Mouse (Mus musculus) layer of hippocampus, adult 2 months (tissue): ENCODE results near the gene Golgb1. TPM values are rescaled to one million over a fixed set of nuclear protein-coding genes. Genes with fewer than 3 reads are reported as not detected.
A peak's percentile ranks its signal among the peaks of the same experiment; 100 is the strongest.

ENCODE experiments used
- DNase-seq, 2 experiments: peaks; one replicate each; pipeline ENCODE4 v3.0.0; 2022; ENCODE audit warnings: low spot score in 2 of 2
- H3K27ac ChIP-seq: fragments of 200-600 bp; 2 replicates; pipeline ENCODE4 v1.8.1; 2022
- H3K4me3 ChIP-seq: fragments of 200-600 bp; 2 replicates; pipeline ENCODE4 v1.8.1; 2022; ENCODE audit warnings: mild to moderate bottlenecking
- CTCF ChIP-seq: fragments of 200-600 bp; conservative IDR thresholded peaks from 2 replicates; pipeline ENCODE4 v1.8.1; 2022; ENCODE audit warnings: antibody characterized with exemption, mild to moderate bottlenecking, moderate library complexity
- total RNA-seq, 2 experiments: library from RNA; stranded (reverse); gene quantifications; 2 replicates each; pipeline ENCODE4 v1.2.3; 2021

Gene Golgb1
- total RNA-seq, 2 experiments from 2014 or later: 67.6 to 75.6 TPM

DNA sequence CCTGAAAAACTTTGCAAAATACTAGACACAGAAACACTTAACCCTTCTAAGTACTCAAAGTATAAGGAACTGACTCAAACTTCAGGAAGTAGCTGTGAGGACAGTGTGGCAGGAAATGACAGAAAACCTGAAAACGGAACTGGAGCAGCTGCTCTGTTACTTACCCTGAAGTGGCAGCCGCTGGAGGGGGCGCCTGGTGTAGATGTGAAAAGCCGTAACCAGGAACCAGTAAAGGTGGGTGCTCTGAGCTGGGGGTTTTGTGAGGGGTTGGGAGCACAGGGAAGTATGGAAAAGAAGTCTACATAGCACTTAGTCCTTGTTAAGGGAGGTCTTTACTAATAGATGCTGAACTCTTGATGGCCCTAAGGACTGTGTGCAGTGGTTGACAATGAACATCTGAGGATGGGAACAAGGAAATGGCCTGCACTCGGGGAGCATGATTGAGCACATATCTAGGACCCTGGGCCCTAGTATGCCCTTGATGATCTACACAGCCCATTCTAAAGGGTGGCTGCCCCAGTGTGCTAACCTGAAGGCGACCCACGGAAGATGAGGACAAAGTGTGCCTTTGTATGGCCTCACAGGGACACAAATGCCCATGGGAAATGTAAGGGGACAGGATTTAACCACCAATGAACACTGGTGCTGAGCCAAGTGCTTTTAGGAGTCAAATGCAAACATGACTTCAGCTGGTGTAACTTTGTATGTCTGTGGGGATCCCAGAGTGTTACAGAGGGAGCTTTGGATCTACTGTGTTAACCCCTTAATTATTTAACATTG, 60.1 kb downstream of the Golgb1 start, which contains the start of gene Hcls1:
Gene Hcls1 (plus strand): TSS at position 143 of the 780 bp plus-strand sequence.
- 0 out of 2 replicates have a peak within 1 kb of the TSS, but pooled peaks have one; percentile 23 for H3K27ac ChIP-seq
- DNase-seq: no peak
- no peak within 1 kb of the TSS; the same call in 1 of the 2 replicates for H3K4me3 ChIP-seq
- TF ChIP-seq CTCF: no peak

DNA sequence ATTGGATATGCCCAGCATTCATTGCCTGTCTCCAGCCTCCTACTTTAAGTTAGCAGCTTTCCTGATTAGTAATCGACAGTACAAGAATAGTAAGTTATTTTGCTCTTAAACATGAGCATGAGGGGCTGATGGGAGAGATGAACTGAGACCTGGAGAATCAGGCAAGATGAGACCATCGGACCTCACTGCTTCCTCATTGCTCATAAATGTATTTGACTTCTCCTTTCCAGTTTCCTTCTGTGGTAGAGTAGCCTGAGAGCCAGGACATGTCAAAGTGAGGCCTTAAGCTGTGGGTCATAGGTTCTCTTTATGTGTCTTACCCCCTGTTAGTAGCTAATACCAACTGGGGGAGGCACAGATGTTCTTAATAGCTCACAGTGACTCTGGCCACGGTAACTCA, 60.9 kb downstream of the Golgb1 start:
- TF ChIP-seq CTCF: no peak
- no peak for DNase-seq

GRCm38 (mm10) chr16:36941137-36941727, 66.3 kb downstream of the Golgb1 start:
- H3K27ac ChIP-seq: no peak overlapping the region
- no peak for DNase-seq
- TF ChIP-seq CTCF: no peak
- H3K4me3 ChIP-seq: no peak overlapping the region

More for the DNA sequence above, 60.9 kb downstream of the Golgb1 start:
- H3K4me3 ChIP-seq: no peak overlapping the region
- no peak overlapping the region for H3K27ac ChIP-seq

DNA sequence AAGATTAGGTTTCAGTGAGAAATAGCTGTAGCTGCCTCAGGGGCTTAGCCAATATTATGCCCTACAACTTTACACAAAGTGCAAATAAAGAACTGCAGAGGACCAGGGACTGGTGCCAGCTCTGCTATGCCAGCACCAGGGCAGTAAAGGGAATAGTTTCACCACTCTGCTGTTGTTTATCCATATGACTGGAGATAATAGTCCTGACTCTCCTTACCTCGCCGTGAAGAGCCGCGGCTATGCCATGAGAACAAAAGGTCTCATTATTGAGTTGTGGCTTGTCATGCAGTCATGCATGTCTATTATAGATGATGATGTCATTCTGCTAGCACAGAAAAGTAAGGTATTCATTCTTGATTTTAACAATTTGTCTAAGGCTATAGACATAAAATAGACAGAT, 67.0 kb downstream of the Golgb1 start:
- H3K27ac ChIP-seq: no peak overlapping the region
- no peak for DNase-seq
- no peak overlapping the region for H3K4me3 ChIP-seq
- TF ChIP-seq CTCF: no peak

DNA sequence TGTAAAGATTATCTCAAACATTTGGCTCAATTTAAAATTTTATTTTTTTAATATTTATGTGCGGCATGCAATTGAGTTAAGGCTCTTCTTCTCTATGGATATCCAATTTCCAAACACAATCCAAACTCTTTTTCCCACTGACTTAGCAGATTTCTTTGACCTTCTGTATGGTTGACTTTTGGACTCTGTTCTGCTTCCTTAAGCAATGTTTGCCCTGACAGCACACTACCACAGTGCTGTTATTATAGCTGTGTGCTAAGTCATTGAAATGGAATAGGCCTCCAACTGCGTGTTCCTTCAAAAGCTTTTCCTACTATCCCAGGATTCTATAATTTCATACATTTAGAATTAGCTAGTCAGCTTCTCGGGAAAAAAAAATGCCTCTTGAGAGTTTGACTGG, 68.7 kb downstream of the Golgb1 start:
- no peak for DNase-seq
- Histone ChIP-seq H3K27ac (no peak overlapping the region), H3K4me3 (no peak overlapping the region)
- TF ChIP-seq CTCF: no peak

DNA sequence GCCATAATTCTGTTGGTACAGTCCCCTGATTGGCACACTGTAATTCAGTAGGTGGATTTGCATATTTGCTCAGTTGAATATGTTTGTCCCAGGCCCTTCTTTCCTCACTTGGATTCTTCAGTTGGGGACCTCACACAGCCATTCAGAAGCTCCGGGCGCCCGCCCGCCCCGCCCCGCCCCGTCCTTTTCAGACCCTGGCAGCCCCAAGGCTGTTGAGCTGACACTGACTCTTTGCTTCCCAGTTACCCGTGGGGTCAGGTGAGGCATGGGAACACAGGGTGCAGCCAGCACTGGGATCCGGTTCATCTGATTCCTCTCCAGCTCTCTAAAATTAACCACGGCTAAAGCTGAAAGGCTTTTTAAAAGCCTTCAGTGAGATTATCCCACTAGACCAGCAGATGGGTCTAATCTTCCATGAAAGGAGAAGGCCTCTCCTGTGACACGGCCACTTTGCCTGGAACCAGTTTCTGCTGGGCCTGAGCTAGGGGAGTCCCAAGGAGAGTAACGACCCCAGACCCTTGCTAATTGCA, 70.0 kb downstream of the Golgb1 start:
- Histone ChIP-seq H3K4me3 (no peak overlapping the region), H3K27ac (no peak overlapping the region)
- TF ChIP-seq CTCF: peak; percentile 35
- DNase-seq: no peak

- DNase-seq: no peak
- Histone ChIP-seq H3K27ac (no peak overlapping the region), H3K4me3 (no peak overlapping the region)
- TF ChIP-seq CTCF: no peak
Observed at GRCm38 (mm10) chr16:36946459-36947159, 71.7 kb downstream of the Golgb1 start.

- no peak for DNase-seq
- Histone ChIP-seq H3K27ac (no peak overlapping the region), H3K4me3 (no peak overlapping the region)
- no peak for TF ChIP-seq CTCF
Observed at GRCm38 (mm10) chr16:36947646-36948197, 72.8 kb downstream of the Golgb1 start.

DNA sequence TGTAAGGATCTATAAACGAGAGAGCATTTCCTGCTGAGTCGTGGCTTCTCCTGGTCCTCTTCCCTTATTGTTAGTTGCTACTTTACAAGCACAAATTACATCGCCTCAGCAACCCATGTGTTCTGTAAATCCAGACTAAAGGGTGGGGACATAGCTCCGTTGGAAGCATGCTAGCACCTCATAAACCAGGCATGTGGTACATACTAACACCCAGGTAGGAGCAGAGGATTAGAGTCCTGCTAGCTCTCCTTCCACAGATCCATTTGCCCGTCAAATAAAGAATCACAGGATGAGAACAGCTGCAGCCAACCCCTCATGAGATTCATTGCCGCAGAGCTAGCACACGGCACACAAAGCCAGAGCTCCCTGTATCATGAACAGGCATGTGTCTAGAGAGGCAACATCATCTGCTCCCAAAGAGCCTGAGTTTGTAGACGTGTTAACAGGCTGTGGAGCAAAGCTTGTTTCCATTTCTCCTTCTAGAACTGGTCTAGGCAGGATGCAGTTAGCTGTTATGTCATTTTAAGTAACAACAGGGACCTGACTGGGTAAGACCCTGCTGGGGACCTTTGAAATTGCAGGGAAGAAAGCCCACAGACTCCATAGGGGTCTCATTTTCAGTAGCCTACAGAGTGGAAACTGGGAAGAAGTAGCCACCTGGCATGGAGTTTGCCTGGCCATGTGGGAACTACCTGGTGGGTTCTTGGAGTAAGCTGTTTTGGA, 74.8 kb downstream of the Golgb1 start:
- TF ChIP-seq CTCF: no peak
- no peak for DNase-seq
- Histone ChIP-seq H3K27ac (no peak overlapping the region), H3K4me3 (no peak overlapping the region)

DNA sequence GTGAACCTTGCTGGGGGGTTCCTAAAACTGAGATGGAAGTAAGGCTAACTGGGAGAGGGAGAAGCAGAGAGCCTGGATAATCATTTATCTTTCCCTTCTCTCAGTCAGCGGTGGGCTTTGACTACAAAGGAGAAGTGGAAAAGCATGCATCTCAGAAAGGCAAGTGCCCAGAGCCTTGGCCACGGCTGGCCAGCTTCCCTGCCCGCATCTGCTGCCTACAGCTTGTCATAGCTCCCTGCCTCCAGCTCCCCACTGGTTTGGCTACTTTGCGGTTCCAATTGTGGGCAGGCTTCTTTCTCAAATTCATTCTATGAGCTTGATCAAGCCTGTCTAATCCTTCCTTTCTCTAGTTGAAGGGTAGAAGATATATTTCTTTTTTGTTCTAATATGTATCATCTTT, 76.1 kb downstream of the Golgb1 start:
- DNase-seq: no peak
- Histone ChIP-seq H3K27ac (no peak overlapping the region), H3K4me3 (no peak overlapping the region)
- TF ChIP-seq CTCF: no peak

DNA sequence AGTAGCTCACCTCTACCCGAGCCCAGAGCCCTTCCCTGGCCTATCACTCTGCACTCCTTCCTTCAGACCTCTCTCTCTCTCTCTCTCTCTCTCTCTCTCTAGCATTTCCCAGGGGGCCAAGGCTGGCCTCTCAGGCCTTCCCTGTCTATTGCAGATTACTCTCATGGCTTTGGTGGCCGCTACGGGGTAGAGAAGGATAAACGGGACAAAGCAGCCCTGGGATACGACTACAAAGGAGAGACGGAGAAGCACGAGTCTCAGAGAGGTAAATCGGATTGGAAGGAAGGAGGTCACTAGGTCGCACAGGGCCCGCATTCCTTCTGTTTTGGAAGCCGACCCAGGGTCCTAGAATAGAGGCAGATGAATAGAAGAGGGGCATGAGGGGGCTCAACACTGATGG, 80.2 kb downstream of the Golgb1 start:
- H3K27ac ChIP-seq: no peak overlapping the region
- no peak for DNase-seq
- TF ChIP-seq CTCF: no peak
- no peak overlapping the region for H3K4me3 ChIP-seq

GRCm38 (mm10) chr16:36963415-36963814, 88.5 kb downstream of the Golgb1 start:
- no peak for DNase-seq
- no peak for TF ChIP-seq CTCF
- Histone ChIP-seq H3K4me3 (no peak overlapping the region), H3K27ac (no peak overlapping the region)
